Mouse (Mus musculus) fat pad, adult 2 months (tissue): ENCODE results near the gene Olfr1441.
A peak's percentile ranks its signal among the peaks of the same experiment; 100 is the strongest.

Experiments
- DNase-seq: peaks from one replicate; pipeline ENCODE4 v3.0.0-alpha.2; 2011; ENCODE audit warnings: low read depth, low spot score; ENCODE audit errors: extremely low read depth

Olfr1441 gene

DNA sequence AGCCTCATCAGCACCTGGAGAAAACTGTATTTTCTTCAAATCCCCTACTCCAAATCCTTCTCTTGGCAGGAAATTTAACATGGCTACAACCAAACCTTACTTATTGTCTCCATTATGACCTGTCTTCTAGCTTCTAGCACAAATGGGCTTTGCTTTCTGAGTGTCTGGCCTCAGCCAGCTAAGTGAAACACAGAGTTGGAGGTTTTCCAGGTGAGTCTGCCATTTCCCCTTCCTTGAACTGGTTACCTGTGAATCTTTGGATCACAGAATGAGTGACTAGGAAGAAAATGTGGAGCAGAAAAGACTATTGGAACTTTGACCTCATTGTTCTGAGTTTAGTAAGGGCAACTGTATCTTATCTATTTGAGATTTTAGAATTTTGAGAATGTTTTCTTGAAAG is at the start of gene Olfr1441:
Gene Olfr1441, plus strand, starts transcription at position 73 of the 400 bp plus-strand sequence.
- no peak for DNase-seq

DNA sequence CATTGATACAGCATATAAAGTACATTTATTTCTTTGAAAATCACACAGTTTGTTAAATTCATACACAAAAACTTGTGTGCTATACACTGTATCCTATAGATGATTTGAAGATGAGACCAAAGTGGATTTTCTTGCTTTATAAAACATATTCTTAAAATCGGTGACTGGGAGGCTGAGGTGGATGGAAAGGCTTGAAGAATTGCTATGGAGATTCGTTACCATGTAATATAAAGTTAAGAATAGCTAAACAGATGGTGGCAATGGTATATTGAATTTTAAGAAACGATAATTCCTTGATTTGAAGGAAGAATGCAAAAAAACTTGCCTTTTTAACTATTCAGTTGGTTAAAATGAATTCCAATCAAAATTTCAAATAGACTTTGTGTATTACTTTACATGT is 44.2 kb upstream of the Olfr1441 start:
- DNase-seq, result no peak

DNA sequence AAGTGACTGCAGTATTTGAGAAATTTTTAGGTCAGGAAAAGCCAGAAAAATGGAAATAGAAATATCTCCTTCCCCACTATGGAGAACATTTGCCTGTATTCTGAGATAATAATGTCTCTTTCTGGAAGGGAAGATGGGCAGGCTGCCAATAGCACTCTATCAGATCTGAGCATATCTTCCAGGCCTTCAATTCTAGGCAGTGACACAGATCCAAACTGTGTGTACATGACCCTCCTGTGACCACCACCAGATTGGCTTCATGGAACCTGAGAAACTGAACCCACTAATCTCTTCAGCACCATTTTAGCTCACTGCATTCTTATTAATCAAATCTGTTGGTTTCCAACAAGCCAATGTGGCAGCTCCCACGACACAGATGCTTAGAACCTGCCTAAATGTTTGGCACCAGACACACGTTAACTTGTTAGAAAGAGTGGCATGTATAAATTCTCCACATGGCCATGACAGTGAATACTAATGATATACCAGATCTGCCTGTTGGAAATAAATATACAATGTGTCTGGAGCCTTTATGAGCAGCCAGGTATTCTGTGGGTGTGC is 42.7 kb upstream of the Olfr1441 start:
- DNase-seq, result no peak

DNA sequence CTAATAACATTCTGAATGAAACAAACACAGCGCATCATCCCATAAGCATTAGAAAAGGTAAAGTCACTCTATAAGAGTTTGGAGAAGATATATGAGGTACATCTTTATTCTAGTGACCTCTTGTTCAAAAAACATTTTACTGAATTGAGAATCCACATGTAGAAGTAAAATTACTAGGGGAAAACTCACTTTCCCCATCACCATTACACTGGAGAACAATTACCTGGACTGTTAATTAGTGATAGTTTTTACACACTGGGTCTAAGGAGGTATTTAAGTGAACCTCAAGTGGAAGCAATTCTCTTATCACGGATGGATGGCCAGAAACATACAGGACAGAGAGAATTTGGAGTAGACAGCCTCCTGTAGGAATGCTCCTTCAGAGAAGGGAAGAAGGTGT is 30.3 kb upstream of the Olfr1441 start, which contains the start of gene Olfr1440:
Gene Olfr1440, plus strand, starts transcription at position 301 of the 400 bp plus-strand sequence.
- DNase-seq, result no peak

DNA sequence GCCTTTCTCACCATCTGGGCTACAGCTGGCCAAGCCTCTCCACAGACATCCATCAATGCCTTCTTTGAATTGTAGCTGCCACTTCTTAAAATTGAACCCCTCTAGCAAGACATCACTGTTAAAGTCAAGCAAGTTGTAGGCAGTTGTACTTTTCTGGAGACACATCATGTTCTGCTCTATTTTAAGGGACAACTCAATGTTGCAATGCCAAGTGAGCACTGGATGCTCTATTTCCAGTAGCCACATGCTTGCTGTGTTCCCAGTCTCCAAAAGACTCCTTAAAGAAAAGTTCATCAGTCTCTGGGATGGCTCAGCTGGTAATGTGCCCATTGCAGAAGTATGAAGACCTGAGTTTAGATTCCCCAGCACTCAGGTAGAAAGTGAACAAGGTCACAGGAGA is 3.5 kb upstream of the Olfr1441 start:
- DNase-seq, result no peak

DNA sequence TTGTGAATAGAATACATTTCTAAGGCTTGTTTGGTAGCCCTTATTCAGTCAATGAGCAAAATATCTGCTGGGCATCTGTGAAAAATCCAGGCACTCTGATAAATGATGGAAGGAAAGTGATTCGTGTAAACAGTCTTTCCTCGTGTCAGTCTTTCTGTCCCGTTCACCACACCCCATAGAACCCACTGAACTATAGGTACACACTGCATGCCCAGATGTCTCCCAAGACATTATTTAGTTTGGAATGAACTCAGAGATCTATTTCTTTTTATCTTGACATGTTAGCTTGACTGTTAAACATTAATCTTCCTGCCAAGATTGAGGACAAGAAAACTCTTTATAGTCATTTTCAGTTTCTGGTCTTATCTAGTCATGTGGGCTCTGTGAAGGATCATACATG is 1.1 kb downstream of the Olfr1441 start:
- DNase-seq, result no peak

DNA sequence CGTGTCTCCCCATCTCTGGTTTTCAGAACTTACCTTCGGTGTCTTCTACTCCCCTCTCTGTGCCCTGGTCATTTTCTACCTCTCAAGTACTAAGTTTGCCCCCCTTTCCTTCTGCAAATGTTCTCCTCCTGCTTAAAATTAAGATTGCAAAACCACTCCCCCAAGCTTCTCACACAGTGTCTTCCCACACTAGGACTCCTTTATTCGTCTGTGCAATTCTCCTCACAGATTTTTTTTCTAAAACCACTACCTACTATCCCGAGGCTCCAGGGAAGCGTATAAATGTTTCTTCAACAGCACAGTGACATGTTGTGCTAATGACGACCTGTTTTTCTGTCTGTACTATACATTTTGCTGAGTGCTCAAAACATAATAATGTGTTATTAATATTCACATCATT is 3.3 kb downstream of the Olfr1441 start:
- no peak for DNase-seq

DNA sequence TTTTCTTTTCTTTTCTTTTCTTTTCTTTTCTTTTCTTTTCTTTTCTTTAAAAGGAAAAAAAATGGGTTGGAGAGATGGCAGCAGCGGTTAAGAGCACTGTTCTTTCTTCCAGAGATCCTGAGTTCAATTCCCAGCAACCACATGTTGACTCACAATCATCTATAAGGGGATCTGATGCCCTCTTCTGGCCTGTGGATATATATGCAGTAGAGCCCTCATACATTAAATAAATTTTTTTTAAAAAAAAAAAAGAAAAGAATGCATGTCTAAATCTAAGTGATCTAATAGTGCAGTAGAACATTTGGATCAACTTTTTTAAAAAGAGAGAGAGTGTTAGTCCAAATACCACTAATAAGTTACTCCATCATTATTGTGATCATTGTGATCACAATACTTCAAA is 4.4 kb downstream of the Olfr1441 start:
- no peak for DNase-seq

DNA sequence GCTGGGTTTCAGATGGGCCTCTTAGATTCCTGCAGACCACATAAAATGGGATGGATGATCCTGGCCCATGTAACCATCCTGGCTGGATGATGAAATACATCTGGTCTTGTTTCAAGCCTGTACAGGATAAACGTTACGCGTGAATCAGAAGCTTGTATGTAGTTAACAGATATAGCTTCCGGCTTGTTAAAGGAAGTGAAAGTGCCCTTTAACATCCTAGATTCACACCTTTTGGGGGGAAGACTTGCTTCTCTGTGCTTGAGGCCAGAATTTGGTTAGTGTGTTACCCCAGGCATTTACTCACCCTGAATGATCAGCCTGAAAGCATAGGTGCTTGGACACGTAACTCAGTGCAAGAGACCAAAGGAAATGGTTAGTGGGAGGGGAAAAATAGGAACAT is 9.9 kb downstream of the Olfr1441 start:
- DNase-seq, result no peak

DNA sequence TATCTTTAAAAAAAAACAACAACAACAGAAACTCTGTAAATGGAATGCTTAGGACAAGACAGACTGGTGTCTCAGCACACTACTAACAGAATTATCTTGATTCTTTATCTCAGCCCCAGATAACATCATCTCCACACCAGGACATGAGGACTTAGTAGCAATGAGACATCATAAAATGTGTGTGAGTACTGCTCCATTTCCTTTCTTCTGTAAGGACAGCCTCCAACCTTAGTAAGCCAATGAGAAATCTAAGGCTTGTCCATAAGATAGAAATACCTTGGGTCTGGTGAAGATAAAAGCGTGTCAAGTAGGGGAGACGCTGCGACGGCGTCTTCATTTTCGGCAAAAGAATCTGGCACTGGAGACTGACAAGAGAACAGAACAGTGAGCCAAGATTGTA is 10.4 kb downstream of the Olfr1441 start, which contains the start of gene Pfpl:
Gene Pfpl, plus strand, starts transcription at position 301 of the 400 bp plus-strand sequence.
- no peak for DNase-seq

DNA sequence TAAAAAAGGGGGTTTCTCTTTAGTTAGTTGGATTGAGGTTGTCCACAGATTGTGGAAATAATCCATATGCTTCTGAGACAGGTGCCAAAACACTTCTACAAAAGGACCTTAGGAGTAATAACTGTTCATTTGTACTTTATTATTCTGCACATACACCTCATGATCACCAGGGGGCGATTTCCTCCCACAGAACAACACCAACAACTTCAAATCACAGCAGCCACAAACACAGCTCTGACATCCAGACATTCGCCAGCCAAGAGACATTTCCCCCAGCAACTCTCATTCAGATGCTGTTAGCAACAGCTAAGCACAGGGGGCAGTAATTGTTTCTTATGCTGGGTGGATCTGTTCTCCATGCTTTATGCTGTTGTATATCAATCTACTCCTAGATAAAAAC is 15.8 kb downstream of the Olfr1441 start:
- no peak for DNase-seq

DNA sequence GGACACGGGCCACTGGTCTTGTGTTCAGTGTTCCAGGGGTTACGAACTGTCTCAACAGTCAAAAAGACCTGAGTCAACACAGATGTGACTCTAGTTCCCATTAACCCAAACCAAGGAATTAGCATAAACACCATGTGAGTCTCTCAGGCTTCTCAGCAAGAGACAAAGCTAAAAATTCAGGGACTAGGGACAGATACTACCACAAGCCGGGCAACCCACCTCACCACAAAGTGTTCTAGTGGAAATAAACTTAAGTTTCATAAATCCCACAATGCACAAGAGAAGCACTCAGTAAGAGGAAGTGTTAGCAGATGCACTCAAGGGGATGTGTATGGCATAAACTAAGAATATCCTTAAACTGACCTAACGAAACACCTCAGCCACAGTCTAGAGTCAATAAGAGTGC is 17.8 kb downstream of the Olfr1441 start:
- DNase-seq, result no peak

DNA sequence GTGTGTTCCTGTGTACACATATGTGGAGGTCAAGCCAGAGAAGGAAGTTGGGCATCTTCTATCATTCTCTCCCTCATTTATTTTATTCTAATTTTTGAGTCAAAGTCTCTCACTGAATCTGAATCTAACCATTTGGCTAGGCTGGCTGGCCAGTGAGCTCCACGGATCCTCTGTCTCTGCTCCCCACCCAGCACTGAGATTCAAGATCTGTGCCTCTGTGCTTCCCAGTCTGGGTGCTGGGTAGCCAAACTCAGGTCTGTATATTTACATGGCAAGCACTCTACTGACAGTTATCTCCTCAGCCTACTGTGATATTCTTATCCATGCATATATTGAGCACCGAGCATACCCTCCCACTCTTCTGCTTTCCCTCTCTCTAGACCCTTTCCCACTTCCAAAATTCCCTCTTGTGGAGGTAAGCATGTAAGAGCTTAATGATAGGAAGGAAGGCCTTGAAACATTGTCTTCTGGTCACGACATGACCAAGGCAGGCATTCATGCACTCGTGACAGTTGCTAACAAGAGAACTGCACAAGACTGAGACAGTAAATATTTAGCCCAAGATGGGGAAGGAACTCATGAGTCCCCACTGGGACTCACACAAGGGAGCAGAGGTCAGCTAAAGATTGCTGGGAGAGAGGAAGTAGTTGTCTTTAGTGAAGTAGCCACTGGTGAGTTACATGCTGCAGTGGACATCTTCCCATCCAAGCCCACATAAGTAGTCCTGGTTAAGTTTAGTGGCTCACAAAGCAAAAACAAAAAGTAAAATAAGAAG is 18.7 kb downstream of the Olfr1441 start:
- DNase-seq, result no peak

DNA sequence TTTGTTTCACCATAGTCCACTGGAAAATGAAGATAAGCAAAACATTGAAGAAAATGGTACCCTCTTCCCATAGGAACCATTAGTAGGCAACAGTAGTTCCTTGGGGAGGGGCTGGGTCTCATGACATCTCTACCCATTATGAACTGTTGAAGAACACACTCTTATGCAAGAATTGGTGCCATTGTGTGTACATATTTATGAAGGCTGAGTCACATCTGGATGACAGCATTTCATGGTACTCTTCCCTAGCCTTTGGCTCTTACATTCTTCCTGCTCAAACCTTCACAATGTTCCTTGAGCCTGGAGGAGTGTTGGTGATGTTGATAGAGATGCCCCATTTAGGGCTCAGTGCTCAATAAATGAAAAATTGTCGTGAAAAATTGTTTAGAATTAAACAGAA is 22.3 kb downstream of the Olfr1441 start:
- no peak for DNase-seq

DNA sequence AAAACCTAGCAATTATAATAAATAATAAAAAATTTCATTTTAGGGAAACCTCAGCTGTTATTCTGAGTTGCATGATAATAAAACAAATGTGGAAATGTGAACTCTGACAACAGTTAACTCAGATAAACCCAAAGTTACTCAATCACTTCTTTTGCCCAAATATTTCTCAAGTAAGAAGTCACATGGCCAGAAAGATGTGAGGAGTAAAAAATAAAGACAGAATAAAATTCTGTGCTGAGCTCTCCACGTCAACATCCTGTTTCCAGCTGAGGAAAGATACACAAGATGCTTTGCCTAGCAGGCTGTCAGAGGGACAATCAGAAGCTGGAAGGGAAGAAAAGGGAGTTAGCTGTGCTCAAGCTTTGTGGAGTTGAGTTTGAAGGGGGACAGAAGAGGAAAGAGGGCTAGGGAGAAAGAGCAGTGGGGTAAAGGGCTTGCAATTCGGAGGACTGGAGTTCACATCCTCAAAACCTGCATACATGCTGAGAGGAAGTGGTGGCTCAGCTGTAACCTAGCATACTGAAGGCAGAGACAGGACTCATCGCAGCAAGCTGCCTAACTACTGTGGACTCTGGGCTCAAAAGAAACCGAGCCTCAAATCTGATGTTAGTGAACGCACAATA is 23.0 kb downstream of the Olfr1441 start:
- DNase-seq, result no peak

DNA sequence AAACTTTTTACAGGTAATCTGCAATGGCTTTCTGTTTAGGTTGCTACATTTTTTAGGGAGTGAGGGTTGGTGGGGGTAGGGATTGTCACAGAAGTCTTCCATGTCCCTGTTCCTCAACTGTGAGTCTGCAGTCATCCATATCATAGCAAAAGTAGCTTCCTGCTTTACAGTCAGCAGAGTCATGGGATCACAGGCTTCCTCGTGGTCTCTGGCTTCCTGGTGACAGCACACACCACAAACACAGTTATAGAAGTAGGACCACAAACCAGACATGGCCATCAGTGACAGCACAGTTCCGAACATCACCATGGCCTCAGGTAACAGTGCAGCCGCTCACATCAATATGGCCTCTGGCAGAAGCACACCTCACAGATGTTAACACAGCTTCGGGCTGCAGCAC is 25.3 kb downstream of the Olfr1441 start:
- DNase-seq, result no peak

DNA sequence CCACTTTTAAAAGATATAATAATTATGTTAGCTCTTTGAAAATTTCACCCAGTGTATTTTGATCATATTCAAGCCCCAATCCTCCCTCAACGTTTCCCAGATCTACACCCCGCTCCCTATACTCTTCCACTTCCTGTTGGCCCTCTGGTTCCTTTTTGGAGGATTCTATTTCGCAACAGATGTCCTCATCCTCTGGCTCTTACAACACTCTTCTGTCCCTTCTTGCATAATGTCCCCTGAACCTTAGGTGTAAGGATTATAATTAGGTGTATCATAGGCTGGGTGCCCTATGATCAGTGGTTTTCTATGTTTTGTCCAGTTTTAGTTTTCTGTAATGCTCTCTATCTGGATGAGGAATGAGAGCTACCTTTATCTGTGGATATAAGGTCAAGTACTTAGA is 27.8 kb downstream of the Olfr1441 start:
- peak; percentile 50 for DNase-seq

DNA sequence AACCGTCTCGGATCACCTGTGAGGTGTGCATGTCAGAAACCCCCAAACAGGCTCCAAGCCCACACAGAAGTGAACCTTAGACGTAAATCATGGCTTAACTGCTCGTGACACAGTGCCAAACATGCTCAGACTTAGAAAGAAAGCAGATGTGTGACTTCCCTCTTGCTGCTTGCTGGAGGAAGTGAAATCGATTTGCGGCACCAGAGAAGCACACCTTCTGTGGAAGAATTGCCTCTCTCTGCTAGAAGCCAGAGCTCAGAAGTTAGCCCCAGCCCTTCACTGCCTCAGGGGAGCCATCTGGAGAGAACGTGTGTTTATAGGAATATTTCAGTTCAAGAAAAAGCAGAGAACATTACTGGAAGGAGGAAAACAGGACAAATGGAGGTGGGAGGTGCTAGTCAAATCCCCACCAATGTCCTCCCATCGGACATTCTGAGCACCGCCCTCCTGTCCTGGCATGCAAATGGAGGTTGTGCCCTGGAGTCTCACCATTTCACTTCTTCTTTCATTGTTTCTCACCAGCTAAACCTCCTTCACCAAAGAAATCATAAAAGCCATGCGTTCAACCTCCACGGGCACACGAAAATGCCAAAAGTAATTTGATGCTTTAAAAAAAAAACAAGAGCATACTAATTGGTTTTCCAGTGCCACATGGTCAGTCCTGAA is 40.3 kb downstream of the Olfr1441 start:
- no peak for DNase-seq

DNA sequence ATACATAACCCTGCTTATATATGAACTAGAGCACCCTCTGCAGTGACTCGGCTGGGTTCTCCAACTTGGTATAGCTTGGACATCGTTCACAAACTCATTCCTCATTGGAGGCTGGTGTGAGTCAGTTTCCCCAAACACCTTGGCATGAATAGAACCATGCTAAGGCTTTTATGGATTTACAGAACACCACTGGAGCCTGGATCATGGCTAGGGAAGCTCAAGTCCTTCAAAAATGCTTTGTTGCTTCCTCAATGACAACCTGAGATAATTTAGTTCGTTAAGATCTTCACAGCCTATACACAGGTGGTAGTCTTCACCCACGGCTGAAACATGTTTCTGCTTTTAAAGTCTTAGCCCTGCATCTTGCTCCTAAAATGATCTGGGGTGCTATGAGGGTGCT is 42.3 kb downstream of the Olfr1441 start:
- DNase-seq, result no peak

DNA sequence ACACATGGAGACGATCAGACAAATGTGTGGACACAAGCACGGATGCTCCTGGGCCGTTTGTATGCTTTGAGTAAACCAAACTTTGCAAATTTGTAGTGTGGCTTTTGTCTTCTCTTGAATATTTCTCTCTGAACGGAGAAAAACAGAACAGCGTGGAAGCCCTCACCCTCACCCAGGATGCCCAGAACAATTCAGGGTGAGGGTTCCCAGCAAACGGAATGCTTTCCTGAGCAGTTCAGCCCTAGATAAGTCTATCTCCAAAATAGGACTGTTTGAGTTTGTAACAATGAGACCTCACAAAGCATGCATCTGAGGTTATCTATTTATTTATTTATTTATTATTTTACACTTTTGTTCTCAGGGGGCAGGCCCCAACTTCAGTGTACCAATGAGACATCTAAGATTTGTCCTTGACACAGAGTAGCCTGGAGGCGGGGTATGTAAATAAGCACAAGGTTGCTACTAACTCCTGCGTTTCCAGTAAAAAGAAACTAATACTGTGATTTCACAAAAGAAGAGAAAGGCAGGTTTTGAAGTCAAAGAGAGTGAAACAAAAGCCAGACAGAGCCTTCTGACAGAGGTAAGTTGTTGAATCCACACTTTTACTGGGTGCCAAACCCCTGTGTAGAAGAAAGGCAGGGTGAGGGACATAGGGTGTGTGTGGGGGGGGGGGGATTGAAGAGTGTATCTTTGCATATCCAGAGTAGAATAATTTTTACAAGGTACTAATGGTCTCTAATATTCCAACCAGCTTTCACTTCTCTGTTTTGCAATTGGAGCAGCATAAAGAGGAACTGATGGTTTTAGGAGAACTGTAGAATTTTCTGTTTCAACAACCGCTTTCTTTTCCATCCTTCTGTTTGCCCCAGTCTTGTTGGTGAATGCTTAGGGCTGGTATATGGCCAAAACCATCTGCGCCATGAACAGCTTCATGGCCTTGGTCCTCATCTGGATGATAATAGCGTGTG is 43.3 kb downstream of the Olfr1441 start, which contains the start of gene Mpeg1:
Gene Mpeg1, plus strand, starts transcription at position 498 of the 968 bp plus-strand sequence.
- DNase-seq, result no peak
